Mouse (Mus musculus) gastrocnemius, postnatal 36 days (tissue): Measurements from ENCODE around the gene Pcbp1. TPM values are rescaled to one million over a fixed set of nuclear protein-coding genes. Genes with fewer than 3 reads are reported as not detected.
A peak's percentile ranks its signal among the peaks of the same experiment; 100 is the strongest.
"Not testable (repeated sequence)": the region's sequence is repeated elsewhere in the genome, so short reads cannot be mapped to it uniquely, and the experiment has no call there.

Experiments used
- DNase-seq, 2 experiments: peaks; one replicate each; pipeline ENCODE4 v3.0.0; 2022
- intact Hi-C: fragments of 180-260 bp; cut with DNase I; formaldehyde crosslinking; loops from one replicate; pipeline ENCODE4 v1.15.1; 2025
- total RNA-seq, 2 experiments: library from RNA; stranded (reverse); gene quantifications; 2 replicates each; pipeline ENCODE4 v1.2.3; 2021

Pcbp1 gene
- total RNA-seq, 2 experiments from 2014 or later: 102 to 112 TPM

DNA sequence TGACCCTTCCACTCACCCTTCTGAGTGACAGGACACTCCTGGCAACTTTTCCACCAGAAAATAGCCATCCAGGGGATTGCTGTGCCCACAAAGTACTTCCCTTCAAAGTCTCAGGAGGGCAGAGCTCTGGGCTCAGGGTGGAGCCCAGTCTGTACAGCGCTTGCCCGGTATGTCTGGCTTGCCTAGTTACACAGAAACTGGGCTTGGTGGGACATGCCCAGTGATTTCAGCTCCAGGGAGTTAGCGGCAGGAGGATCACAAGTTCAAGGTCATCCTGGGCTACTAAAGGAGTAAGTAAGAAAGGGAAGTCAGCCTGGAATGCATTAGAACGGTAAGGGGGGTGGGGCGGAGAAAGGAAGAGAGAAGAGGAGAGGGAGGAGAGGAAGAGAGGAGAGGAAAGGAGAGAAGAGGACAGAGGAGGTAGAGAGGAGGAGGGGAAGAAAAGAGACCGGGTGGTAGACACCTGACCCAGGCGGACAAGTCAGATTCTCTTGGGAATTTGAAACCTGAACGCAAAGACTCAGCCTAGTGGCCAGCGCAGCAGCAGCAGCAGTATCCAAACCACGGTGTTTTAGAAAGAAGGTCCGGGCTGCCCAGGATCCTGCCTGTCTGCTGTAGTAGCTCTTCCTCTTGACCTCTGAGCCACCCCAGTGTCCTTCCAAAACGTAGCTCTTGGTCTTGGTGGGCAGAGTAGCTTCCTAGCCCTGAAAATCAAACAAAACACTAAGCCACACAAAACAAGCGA is 28.9 kb downstream of the Pcbp1 start:
- peak in 1 of 2 experiments; percentile 32 for DNase-seq
- intact Hi-C loops: no loop called here

DNA sequence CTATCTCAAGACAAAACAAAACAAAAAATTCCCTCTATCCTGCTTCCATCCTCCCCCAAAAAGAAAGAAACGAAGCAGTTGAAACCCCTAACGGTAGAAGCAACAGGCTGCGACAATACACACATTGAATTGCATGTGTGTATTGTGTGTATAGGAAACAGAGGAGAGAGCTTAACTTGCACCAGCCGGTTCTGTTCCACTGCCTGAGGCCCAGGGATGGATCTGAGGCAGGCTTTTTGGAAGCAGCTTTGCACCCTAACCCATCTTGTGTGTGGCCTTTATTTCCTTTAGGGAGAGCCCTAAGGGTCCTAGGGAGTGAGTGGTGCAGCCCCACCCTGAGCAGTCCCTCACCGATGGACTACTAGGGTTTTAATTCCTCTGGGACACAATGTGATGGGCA is 29.5 kb downstream of the Pcbp1 start:
- no peak for DNase-seq
- intact Hi-C loops: no loop called here

DNA sequence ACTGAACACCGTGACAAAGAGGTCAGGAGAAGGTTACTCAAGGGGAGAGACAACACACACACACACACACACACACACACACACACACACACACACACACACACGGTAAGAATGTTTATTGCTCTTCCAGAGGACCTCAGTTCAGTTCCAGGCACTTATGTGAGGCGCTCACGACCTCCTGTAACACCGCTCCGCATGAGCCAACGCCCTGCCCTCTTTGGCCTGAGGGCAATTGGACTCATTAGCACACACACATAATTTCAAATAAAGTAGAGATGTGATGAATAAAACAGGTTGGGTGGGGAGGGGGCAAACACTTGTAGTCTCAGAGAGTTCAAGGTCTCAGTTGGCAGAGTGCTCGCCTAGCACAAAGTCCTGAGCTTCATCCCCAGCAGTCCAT is 30.0 kb downstream of the Pcbp1 start:
- DNase-seq: no peak

DNA sequence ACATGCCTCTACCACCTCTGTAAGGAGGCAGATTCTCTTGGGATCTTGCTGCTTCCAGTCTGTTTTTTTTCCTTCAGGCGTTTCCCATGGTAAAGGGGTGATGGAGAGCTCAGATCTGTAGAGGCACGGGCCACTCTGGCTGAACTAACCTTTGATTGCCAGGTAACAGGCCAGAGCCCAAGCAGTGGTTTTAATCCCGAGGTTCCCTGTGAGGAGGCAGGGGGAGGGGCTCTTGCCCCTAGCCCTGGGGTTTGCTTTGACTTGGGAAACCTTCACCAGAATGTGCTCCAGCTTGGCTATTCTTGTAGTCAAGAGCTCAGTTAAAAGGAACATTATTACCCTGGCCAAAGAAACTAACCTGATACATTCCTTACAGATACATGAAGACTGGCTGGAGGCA is 30.5 kb downstream of the Pcbp1 start:
- DNase-seq: no peak
- intact Hi-C loops: no loop called here

More for the DNA sequence above, 30.0 kb downstream of the Pcbp1 start:
- intact Hi-C loops: no loop called here

DNA sequence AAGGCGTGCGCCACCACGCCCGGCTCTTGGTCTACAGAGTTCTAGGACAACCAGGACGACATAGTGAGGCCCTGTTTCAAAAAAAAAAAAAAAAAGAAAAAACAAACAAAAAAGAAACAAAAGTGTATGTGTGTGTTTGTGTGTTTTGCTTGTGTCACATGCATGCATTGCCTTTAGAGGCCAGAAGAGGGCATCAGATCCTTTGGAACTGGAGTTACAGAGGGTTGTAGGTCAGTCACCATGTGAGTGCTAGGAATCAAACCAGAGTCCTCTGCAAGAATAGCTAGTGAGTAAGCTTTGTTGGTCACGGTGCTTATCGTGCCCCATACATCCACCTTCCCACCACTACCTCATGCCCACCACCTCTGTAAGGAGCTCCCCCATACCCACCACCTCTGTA is 31.4 kb downstream of the Pcbp1 start:
- intact Hi-C loops: no loop called here
- DNase-seq: no peak

DNA sequence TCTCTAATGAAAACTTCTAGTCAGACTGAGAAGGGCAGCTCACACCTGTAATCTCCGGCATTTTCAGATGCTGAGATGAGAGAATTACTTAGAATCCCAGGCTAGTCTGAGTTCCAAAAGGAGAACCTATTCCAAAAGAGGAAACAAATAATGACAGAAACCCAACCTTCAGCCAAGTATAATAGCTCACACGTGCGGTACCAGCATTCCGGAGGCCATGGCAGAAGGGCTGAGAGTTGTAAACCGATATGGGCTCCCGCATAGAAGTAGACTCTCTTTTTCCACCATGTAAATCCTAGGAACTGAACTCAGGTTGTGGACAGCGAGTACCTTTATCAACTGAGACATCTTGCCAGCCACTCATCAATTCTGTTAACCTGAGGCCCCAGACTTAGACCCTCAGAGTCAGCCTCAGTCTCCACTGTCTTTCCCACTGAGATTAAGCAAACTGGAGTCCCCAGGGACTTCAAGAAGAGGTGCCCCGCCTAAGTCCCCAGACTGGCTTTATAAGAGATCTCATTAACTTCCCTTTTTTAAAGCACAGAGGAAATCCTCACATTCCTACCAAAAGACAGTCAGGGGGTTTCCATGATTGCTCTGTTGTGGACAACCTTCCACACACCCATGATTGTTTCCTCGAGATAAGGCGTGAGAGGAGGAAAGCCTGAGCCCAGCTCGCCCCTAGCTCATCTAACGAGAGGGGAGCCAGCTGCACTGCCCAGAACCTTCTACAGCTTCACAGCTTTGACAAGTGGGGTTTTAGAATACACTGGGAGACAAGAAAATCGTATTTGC is 32.5 kb downstream of the Pcbp1 start:
- no peak for DNase-seq
- intact Hi-C loops: no loop called here

DNA sequence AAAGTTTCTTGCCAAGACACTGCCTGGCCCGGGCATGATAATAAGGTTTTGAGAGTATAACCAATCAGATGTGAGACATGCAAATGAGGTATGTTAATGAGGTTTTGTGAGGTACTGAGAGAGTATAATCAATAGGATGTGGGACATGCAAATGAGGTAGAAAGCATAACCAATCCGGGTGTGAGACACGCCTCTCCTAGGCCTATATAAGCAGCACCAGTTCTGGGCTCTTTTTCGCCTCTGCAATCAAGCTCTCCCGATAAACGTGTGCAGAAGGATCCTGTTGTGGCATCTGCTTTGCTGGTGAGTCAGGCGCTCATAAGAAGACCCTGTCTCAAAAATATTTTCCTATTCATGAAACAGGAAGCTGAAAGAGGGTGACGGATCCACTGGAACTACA is 35.7 kb downstream of the Pcbp1 start:
- DNase-seq, intact Hi-C loops: not testable (repeated sequence)

DNA sequence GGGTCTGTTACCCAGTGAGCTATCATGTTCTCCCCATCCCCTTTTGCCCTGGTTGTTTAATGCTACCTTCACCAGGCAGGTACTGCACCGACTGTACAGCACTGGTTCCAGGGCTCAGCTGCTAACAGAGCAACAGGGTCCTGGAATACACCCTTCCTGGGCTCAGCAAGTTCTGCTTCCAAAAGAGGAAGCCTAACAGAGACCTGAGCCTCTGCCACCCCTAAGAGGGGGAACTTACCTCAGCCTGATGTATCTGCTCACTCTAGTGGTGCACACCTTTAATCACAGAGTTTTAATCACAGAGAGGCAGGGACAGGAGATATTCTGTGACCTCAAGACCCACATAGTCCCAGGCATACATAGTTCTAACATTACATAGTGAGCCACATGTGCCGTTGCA is 36.2 kb downstream of the Pcbp1 start:
- intact Hi-C loops: loop anchor here (5.0 kb wide), 1 partner anchor 32 kb away; no protein-coding TSS in a partner anchor
- no peak for DNase-seq

DNA sequence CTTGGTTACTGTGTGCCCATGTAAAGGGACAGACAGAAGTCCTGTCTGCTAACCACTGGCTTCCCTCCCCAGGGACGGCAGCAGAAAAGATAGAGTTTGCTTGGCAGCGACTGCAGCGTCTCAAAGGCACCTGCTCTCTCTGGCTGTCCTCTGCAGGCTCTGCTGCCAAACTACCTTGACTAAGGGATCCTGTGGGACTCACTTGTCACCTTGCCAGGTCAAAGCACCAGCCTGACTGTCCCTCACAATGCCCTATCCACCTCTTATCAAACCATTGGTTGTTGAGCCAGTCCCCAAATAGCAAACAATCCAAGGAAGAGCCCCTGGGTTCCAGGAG is 38.0 kb downstream of the Pcbp1 start:
- intact Hi-C loops: loop anchor here (5.0 kb wide), 1 partner anchor 34 kb away; no protein-coding TSS in a partner anchor
- peak; percentile 33 to 48 for DNase-seq

DNA sequence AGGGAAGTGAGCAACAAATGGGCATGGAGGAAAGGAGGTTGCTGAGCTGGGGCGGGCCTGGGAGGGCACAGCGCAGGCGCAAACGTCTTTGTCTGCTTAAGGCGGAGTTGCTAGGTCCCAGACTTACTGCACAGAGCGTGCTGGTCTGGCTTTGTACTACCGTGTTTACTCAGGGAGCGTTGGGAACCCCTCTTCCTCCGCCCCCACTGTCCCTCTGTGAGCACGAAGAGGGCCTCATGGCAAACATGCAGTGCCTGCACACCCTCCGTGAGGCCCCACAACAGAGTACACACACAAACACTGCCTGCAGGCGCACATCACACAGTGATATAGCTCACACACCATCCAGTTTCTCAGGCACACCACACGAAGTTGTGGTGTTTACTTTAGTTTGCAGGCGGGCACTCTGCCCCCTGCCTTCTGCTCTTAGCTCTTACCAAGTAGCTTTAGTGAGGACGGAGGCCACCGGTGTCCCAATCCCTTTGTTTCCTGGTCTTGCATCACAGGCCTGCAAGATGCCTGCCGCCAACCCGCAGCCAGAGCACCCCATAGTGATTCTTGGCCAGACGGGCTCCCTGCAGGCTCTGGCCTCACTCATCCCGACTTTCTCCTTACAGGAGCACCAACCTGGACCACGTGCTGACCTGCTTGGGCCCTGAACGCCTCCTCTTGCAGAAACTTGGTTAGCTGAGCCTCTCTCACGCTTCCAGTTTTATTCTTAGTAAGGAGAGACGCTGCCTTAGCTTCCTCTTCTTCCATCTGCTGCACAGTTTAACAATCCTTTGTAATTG is 38.6 kb downstream of the Pcbp1 start:
- intact Hi-C loops: loop anchor here (5.0 kb wide), 1 partner anchor 35 kb away; no protein-coding TSS in a partner anchor
- DNase-seq: peak; percentile 71 to 80

DNA sequence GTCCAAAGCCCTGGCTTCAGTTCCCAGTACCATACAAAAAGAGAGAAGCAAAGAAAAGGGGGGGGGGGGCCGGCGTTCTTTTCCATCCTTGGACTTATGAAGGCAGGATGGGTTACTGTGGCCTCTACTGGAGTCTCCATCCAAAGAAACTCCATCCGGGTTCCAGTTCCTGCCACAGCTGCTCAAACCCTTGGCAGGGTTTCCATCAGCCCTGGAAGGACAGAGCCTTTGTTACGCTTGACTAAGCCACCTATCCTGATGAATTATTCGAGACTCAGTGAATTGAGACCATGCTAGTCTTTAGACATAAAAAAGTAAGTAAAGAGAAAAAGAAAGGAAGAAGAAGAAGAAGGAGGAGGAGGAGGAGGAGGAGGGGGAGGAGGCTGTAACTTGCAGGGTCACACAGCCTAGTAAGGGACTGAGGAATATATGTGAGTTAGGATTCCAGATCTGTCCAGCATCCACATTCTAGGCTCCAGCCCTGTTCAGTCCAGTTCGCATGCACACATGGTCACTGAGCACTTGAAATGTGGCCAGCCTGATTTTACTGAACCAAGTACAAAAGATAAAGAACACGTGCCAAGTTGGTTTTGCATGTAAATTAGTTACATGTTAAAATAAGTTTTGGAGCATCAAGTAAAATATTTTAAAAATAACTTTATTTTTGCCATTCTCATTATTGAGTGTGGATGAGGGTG is 40.0 kb downstream of the Pcbp1 start:
- DNase-seq: no peak
- intact Hi-C loops: loop anchor here (5.0 kb wide), 1 partner anchor 36 kb away; no protein-coding TSS in a partner anchor

DNA sequence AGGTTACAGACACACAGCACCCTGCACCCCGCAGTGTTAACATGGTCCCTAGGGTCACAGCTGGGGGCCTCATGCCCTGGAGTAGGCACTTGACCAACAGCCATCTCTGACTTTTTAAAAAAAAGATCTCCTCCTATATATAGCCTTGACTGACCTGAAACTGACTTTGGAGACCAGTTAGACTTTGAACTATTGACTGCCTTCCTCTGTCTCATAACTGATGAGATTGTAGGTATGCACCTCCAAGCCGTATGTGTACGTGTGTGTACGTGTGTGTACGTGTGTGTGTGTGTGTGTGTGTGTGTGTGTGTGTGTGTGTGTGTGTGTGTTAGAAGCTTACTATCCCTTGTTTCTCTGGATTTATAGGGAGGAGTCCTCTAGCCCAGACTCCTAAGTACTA is 44.2 kb downstream of the Pcbp1 start:
- DNase-seq: no peak
- intact Hi-C loops: no loop called here

DNA sequence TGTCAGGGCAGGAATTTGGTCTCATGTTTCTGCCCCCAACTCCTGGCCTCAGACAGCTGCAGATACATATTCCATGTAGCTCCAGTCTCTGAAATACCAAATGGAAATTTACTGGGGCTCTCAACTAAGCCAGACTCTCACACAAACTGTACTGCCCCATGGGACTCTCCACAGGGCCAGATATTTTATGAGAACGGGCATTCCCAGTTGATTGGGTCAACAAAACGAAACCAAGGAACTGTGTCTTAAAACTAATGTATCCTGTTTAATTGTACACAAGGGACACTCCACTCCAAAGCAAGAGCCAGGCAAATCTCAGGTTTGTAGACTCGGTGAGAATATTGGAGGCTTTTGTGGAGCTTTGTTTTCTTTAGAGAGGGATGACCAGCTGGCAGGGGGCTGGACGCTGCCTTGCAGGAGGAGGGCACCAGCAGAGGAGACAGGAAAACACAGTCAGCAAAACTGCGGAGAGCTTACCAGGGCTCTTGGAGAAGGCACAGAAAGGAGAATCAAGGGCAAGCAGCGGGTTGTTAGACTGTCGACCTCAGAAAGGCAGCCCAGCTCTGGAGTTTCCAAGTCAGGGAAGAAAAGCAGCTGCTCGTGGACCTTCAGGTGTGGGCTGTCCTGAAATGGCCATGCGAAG is 45.8 kb downstream of the Pcbp1 start:
- peak; percentile 56 to 63 for DNase-seq
- intact Hi-C loops: no loop called here

DNA sequence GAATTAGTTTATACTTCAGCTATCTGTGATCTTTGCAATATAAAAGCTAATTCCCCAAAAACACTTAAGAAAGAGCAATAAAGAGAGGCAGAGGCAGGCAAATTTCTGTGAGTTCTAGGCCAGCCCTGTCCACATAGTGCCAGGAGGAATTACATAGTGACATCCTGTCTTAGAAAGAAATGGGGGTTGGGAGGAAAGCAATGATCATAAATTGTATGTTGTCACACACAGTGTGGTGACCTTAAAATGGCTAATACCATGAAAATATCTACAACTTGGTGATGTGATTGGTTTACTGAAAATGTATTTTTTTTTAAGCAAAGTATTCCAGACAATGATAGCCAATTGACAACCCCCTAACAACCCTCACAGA is 46.3 kb downstream of the Pcbp1 start:
- intact Hi-C loops: no loop called here
- no peak for DNase-seq

DNA sequence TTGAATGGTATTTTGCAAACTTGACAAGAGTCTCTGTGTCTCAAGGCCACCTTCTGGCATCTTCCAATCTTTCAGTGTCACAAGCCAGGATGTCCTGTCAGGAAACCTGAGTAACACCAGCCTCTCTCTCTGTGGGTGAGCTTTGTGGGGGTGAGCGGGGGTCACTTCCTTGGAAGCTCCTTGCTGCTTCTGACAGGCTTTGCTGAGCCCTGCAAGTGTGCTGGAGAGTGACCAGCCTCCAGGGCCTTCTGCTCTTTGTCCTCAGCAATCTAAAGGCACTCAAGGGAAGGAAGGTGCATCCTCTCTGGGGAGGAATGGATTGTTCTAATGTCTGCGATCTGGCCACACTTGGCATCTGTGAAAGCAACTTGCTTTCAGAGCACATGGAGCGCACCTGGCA is 46.8 kb downstream of the Pcbp1 start:
- intact Hi-C loops: no loop called here
- DNase-seq: no peak

DNA sequence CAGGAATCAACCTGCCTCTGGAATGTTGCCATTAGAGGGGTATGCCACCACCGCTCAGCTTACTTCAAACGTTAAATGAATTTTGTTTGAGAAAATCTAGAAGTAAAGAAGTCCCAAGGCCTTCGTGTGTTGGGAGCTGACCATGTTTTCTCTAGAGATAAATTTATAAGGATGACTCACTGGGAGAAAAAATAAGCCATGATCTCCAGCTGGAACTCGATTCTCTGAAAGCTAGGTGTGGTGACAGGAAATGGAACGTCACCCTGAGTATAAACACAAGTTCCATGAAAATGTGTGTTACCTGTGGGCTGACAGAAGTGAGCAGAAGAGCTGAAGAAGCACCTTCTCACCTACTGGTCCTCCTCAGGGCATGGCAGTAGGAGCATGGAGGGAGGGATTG is 49.2 kb downstream of the Pcbp1 start:
- no peak for DNase-seq
- intact Hi-C loops: no loop called here

DNA sequence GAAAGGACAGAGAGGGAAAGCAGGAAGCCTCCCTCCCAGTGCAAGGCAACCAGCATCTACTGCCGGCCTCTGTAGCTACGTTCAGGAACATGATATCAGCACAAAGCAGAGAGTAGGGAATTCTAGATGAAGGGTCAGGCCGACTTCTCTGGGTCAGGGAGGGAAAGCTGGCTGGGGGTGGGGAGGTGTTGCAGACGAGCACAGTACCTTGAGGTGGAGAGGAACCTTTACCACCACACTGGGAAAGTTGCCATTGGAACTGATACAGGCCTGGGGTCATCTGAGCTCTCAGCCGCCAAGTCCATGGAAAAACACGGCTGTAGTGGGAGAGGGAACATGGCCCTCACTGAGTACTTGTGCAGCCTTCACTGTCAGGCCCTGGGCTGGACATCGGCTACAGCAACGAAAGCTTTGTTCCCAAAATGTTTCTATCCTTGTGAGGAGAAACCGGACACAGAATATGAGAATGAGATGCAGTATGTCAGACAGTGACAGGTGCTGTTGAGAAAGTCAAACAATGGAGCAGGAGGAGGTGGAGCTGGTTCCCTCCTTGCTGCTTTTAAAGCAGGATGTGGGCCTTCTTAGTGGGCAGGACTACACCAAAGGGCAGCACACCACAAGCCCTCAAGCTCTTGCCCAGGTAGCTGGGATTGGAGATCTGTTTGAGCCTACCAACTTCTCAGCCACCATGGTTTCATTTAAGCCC is 50.5 kb downstream of the Pcbp1 start:
- intact Hi-C loops: no loop called here
- DNase-seq: peak; percentile 34 to 45

DNA sequence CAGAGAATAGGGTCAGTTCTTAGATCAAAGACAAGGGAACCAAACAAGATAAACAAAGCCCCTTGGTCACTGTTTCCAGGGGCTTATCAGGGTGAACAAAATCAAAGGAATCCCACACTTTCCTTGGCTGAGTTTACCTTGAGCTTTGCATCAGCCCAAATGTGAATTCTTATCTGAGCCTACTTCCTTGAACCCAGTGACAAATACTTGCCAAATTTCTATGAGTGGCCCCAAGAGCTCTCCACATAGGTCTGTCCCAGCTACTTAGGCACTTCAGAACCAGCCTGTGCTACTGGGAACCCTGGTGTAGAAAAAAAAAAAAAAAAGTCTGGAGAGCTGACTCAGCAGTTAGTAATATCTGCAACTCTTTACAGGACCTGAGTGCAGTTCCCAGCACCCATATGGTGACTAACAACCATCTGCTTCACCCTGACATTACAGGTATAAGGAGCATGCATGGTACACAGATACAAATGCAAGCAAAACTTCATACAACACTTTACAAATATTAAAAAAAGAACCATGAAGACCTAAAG is 51.4 kb downstream of the Pcbp1 start:
- DNase-seq: no peak
- intact Hi-C loops: no loop called here
